Mouse (Mus musculus): ENCODE data around the gene Syp. TPM values are rescaled to one million over a fixed set of nuclear protein-coding genes. Genes with fewer than 3 reads are reported as not detected.

Syp gene
- polyA plus RNA-seq, 1 experiment: 180 TPM

DNA sequence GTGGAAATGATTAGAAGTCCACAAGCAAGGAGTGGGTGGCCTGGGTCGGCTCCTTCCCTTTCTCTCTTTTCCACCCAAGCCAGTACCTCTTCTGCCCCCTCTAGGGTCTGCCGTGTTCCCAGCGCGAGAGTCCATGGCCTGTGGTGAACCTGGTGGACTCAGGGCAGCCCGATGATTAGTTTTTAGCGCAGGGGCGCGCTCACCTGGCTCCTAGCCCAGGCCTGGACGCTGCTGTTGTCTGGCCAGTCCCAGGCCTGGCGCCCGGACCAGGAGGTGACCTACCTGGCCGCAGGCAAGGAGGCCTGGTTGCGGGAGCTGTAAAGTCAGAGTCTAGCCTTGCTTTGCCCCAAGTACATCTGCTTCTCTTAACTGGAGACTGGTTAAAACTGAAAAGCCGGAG is 42.6 kb downstream of the Syp start, which contains the start of gene Magix:
TSS of gene Magix (minus strand) at position 388 of the 400 bp plus-strand sequence.
- TF ChIP-seq CTCF (IDR thresholded peaks at IDR 0.05; ENCODE audit: borderline replicate concordance, extremely low read depth, insufficient read depth, insufficient read length) (no peak), POLR2A (IDR thresholded peaks at IDR 0.05; ENCODE audit: borderline replicate concordance, extremely low read depth, insufficient read depth, insufficient read length, poor library complexity, severe bottlenecking) (no peak)
- DNase-seq (ENCODE audit: low read depth): no peak

DNA sequence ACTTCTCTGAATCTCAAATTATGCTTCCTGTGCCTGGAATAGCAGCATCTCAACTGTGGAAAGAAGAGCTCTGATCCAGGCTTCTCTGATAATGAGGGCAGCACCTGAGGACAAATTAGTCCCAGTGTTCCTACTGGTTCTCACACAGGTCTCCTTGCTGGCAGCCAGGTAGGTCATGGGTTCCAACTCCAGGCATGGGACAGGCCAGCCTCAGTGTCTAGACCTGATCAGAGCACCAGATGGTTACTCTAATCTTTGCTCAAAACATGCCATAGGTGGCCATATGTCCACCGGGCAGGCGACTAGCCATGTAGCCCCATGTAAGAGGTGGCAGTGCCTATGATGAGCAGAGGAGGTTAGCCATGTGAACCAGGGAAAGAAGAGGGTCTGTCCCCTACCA is 50.0 kb downstream of the Syp start:
- no peak for TF ChIP-seq POLR2A (IDR thresholded peaks at IDR 0.05; ENCODE audit: borderline replicate concordance, extremely low read depth, insufficient read depth, insufficient read length, poor library complexity, severe bottlenecking)
- TF ChIP-seq CTCF (IDR thresholded peaks at IDR 0.05; ENCODE audit: borderline replicate concordance, extremely low read depth, insufficient read depth, insufficient read length): no peak
- DNase-seq (ENCODE audit: low read depth): no peak

DNA sequence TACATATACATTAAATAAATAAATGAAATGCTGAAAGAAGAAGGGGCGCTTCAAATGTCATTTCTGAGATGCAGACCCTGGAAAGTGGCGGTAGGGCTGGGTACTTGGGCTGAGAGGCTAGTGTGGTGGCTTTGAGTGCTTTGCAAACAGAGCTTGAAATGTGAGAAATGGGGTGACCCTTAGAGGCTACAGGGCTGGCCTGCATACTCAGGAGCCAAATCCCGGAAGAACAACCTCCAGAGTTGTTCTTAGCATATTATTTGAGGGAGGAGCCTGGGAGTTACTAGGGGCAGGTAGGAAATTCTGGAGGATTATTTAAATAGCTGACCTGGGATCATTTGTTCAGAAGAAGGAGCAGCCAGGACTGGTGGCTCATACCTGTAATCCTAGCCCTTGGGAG is 52.2 kb downstream of the Syp start:
- no peak for DNase-seq (ENCODE audit: low read depth)

DNA sequence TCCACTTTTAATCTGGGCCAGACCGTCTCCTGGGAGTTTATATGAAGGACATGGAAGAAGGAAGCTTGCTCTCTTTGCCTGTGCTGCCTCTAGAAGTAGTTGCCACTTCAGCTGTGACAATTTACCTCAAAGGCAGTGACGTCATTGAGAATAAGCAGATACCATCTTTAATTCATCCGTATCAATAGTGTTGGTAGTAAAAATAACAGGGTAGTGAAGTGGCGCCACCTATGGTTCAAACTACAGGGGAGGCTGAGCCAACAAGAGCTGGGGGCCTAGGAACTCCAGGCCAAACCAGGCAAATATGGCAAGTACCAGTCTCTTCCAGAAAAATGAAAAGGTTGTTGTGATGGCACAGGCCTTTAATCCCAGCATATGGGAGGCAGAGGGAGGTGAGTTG is 54.6 kb downstream of the Syp start:
- DNase-seq (ENCODE audit: low read depth): peak; percentile 36

More for the DNA sequence above, 52.2 kb downstream of the Syp start:
- TF ChIP-seq CTCF (IDR thresholded peaks at IDR 0.05; ENCODE audit: borderline replicate concordance, extremely low read depth, insufficient read depth, insufficient read length) (no peak), POLR2A (IDR thresholded peaks at IDR 0.05; ENCODE audit: borderline replicate concordance, extremely low read depth, insufficient read depth, insufficient read length, poor library complexity, severe bottlenecking) (no peak)

DNA sequence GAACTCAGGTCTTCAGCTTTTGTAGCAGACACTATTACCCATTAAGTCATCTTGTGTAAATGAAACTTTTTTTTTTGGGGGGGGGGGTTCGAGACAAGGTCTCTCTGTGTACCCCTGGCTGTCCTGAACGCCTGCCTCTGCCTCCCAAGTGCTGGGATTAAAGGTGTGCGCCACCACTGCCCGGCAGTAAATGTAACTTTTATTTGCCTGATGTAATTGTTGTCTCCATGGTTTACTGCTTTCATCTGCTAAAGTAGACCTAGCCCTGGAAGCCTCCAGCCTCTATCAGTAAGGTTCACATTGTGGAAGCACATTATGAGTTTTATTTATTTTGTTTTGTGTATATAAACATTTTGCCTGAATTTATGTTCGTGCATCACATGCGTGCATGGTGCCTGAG is 58.2 kb downstream of the Syp start:
- DNase-seq (ENCODE audit: low read depth): no peak

More for the DNA sequence above, 54.6 kb downstream of the Syp start:
- TF ChIP-seq POLR2A (IDR thresholded peaks at IDR 0.05; ENCODE audit: borderline replicate concordance, extremely low read depth, insufficient read depth, insufficient read length, poor library complexity, severe bottlenecking): no peak
- no peak for TF ChIP-seq CTCF (IDR thresholded peaks at IDR 0.05; ENCODE audit: borderline replicate concordance, extremely low read depth, insufficient read depth, insufficient read length)

DNA sequence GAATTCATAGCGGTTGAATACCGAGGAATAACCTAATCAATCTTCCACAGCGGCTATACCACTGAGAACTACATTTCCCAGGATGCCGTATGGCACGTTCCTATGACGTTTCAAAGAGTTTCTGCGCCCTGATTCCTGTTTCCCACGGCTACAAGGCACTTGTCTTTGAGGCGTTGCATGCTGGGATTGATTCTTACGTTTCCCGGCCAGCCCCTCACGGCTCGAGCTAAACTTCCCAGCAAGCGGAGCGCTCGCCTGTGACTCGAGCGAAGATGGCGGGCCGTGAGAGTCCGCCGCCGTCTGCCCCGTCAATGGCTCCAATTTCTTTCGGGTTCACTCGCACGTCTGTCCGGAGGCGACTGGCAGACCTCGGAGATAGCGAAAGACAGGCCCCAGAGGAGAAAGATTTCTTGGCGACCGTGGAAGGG is 58.7 kb downstream of the Syp start, which contains the start of gene Gpkow:
TSS of gene Gpkow (plus strand) at position 178 of the 428 bp plus-strand sequence.
- DNase-seq (ENCODE audit: low read depth): peak; percentile 98
- TF ChIP-seq POLR2A (IDR thresholded peaks at IDR 0.05; ENCODE audit: borderline replicate concordance, extremely low read depth, insufficient read depth, insufficient read length, poor library complexity, severe bottlenecking) (peak; percentile 17; the same call in 1 of the 2 replicates), CTCF (IDR thresholded peaks at IDR 0.05; ENCODE audit: borderline replicate concordance, extremely low read depth, insufficient read depth, insufficient read length) (no peak)

More for the DNA sequence above, 58.2 kb downstream of the Syp start:
- TF ChIP-seq POLR2A (IDR thresholded peaks at IDR 0.05; ENCODE audit: borderline replicate concordance, extremely low read depth, insufficient read depth, insufficient read length, poor library complexity, severe bottlenecking): no peak
- no peak for TF ChIP-seq CTCF (IDR thresholded peaks at IDR 0.05; ENCODE audit: borderline replicate concordance, extremely low read depth, insufficient read depth, insufficient read length)

Other genes with a start within 250 kb of the Syp start
- gene Foxp3, start 64.8 kb upstream of the Syp start, polyA plus RNA-seq (2012; rRNA removed): 0.07 and 0.13 TPM in 2 replicates
- 9.6 and 9.8 TPM in 2 replicates for gene Ppp1r3f, start 64.2 kb upstream of the Syp start, polyA plus RNA-seq (2012; rRNA removed)
- gene Ccdc22, start 33.0 kb upstream of the Syp start, polyA plus RNA-seq (2012; rRNA removed): 26.8 and 35.3 TPM in 2 replicates
- gene Cacna1f, start 31.4 kb upstream of the Syp start, polyA plus RNA-seq (2012; rRNA removed): 0.15 and 0.36 TPM in 2 replicates
- gene Prickle3, start 18.8 kb downstream of the Syp start, polyA plus RNA-seq (2012; rRNA removed): 3.3 and 3.4 TPM in 2 replicates
- gene Plp2, start 32.9 kb downstream of the Syp start, polyA plus RNA-seq (2012; rRNA removed): 42.9 and 51.1 TPM in 2 replicates
- 0.14 and 0.21 TPM in 2 replicates for gene Magix, start 42.8 kb downstream of the Syp start, polyA plus RNA-seq (2012; rRNA removed)
- gene Gpkow, start 58.7 kb downstream of the Syp start, polyA plus RNA-seq (2012; rRNA removed): 24.5 and 28.2 TPM in 2 replicates
- 42.1 and 47.1 TPM in 2 replicates for gene Wdr45, start 75.9 kb downstream of the Syp start, polyA plus RNA-seq (2012; rRNA removed)
- 0.33 and 0.63 TPM in 2 replicates for gene Gm45208, start 83.8 kb downstream of the Syp start, polyA plus RNA-seq (2012; rRNA removed)
- gene Praf2, start 90.0 kb downstream of the Syp start, polyA plus RNA-seq (2012; rRNA removed): 95.6 and 106 TPM in 2 replicates
- 86.8 and 89.7 TPM in 2 replicates for gene Ccdc120, start 112.4 kb downstream of the Syp start, polyA plus RNA-seq (2012; rRNA removed)
- gene Tfe3, start 124.1 kb downstream of the Syp start, polyA plus RNA-seq (2012; rRNA removed): 14.1 and 22.6 TPM in 2 replicates
- 85.4 and 86.1 TPM in 2 replicates for gene Gripap1, start 151.3 kb downstream of the Syp start, polyA plus RNA-seq (2012; rRNA removed)
- gene Kcnd1, start 183.8 kb downstream of the Syp start, polyA plus RNA-seq (2012; rRNA removed): 5.7 and 6.2 TPM in 2 replicates
- 42.4 and 56.4 TPM in 2 replicates for gene Otud5, start 202.9 kb downstream of the Syp start, polyA plus RNA-seq (2012; rRNA removed)
- 19.8 and 23.3 TPM in 2 replicates for gene Pim2, start 239.8 kb downstream of the Syp start, polyA plus RNA-seq (2012; rRNA removed)
- gene Slc35a2, start 245.6 kb downstream of the Syp start, polyA plus RNA-seq (2012; rRNA removed): 41.0 and 60.1 TPM in 2 replicates